Mouse (Mus musculus) gastrocnemius, postnatal 25 days (tissue): Measurements from ENCODE around the gene Eif2ak4. TPM values are rescaled to one million over a fixed set of nuclear protein-coding genes. Genes with fewer than 3 reads are reported as not detected.

Source experiments
- DNase-seq: peaks from one replicate; pipeline ENCODE4 v3.0.0; 2022
- total RNA-seq, 2 experiments: library from RNA; stranded (reverse); gene quantifications; 1 replicate in 1 of 2; 2 replicates in 1 of 2; pipeline ENCODE4 v1.2.3; 2021

Gene Eif2ak4
- total RNA-seq, 2 experiments from 2014 or later = 3.4 to 3.5 TPM

- no peak for DNase-seq
These were observed 17.1 kb downstream of the Eif2ak4 start for GRCm38 (mm10) chr2:118405568-118405967.

- DNase-seq = no peak
These were observed 18.4 kb downstream of the Eif2ak4 start for GRCm38 (mm10) chr2:118406811-118407210.

- no peak for DNase-seq
These were observed 20.0 kb downstream of the Eif2ak4 start for GRCm38 (mm10) chr2:118408336-118408895.

- no peak for DNase-seq
These were observed 24.4 kb downstream of the Eif2ak4 start for GRCm38 (mm10) chr2:118412821-118413220.

- DNase-seq = no peak
These were observed 27.4 kb downstream of the Eif2ak4 start for GRCm38 (mm10) chr2:118415601-118416355.

- no peak for DNase-seq
These were observed 29.7 kb downstream of the Eif2ak4 start for GRCm38 (mm10) chr2:118418076-118418475.

GRCm38 (mm10) chr2:118421951-118422350, 33.5 kb downstream of the Eif2ak4 start:
- DNase-seq = no peak

GRCm38 (mm10) chr2:118422385-118422784, 34.0 kb downstream of the Eif2ak4 start:
- no peak for DNase-seq

- DNase-seq = no peak
These were observed 39.9 kb downstream of the Eif2ak4 start for GRCm38 (mm10) chr2:118428296-118428695.

- no peak for DNase-seq
These were observed 40.9 kb downstream of the Eif2ak4 start for GRCm38 (mm10) chr2:118429297-118429696.

- no peak for DNase-seq
These were observed 42.2 kb downstream of the Eif2ak4 start for GRCm38 (mm10) chr2:118430630-118431029.

GRCm38 (mm10) chr2:118431589-118431988, 43.2 kb downstream of the Eif2ak4 start:
- DNase-seq = no peak

- no peak for DNase-seq
These were observed 53.8 kb downstream of the Eif2ak4 start for GRCm38 (mm10) chr2:118442172-118442571.

GRCm38 (mm10) chr2:118442723-118443122, 54.3 kb downstream of the Eif2ak4 start:
- no peak for DNase-seq

GRCm38 (mm10) chr2:118445696-118446674, 57.6 kb downstream of the Eif2ak4 start:
- DNase-seq = no peak

- no peak for DNase-seq
These were observed 59.8 kb downstream of the Eif2ak4 start for GRCm38 (mm10) chr2:118448181-118448580.

GRCm38 (mm10) chr2:118451056-118451455, 62.6 kb downstream of the Eif2ak4 start:
- DNase-seq = no peak

GRCm38 (mm10) chr2:118457029-118457428, 68.6 kb downstream of the Eif2ak4 start:
- no peak for DNase-seq

GRCm38 (mm10) chr2:118457463-118458261, 69.2 kb downstream of the Eif2ak4 start:
- DNase-seq = no peak

GRCm38 (mm10) chr2:118461480-118462165, 73.2 kb downstream of the Eif2ak4 start:
- DNase-seq = no peak

GRCm38 (mm10) chr2:118463480-118463879, 75.1 kb downstream of the Eif2ak4 start:
- DNase-seq = no peak
